Mouse (Mus musculus) adrenal gland, postnatal 25 days (tissue): Measurements from ENCODE around the gene Npb. TPM values are rescaled to one million over a fixed set of nuclear protein-coding genes. Genes with fewer than 3 reads are reported as not detected.
A peak's percentile ranks its signal among the peaks of the same experiment; 100 is the strongest.

Experiments used
- DNase-seq: peaks from one replicate; pipeline ENCODE4 v3.0.0; 2021; ENCODE audit warnings: mixed read lengths
- total RNA-seq: library from RNA; stranded (reverse); gene quantifications from 2 replicates; pipeline ENCODE4 v1.2.3, GENCODE M21; 2021

The Npb gene
- total RNA-seq, 1 experiment from 2014 or later: 3.1 TPM

GRCm38 (mm10) chr11:120615167-120615566 lies 6.9 kb downstream of the Npb start:
- no peak for DNase-seq

DNA sequence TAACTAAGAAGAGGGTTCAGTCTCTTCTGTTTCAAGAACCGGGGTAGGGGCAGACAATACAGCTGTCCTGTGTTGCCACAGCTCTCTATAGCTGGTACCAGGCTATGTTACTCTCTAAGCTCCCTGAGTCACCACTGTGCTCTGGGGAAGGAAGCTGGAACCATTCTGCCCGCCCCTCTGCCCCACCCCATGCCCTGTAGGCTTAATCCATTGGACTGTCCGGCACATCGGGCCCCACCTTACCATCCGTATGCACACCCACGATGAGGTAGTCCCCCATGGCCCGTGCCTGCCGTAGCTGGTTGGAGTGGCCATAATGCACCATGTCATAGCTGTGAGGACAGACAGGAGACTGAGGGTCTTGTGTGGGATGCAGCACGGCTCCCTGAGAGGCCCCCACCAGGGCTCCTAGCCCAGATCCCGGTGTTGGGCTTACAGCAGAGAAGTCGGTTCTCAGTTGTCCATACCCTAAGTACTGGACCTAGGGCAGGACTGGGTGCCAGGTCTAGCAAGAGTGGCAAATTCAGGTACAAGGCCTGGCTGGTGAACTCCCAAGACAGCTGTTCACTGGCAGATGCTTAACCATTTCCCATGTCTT lies 7.4 kb downstream of the Npb start:
- no peak for DNase-seq

GRCm38 (mm10) chr11:120616617-120617294 lies 8.5 kb downstream of the Npb start:
- DNase-seq: no peak

GRCm38 (mm10) chr11:120617519-120618112 lies 9.3 kb downstream of the Npb start, which contains the start of gene Pcyt2:
Gene Pcyt2, minus strand, starts transcription at chr11:120617936.
- DNase-seq: peak; percentile 95

DNA sequence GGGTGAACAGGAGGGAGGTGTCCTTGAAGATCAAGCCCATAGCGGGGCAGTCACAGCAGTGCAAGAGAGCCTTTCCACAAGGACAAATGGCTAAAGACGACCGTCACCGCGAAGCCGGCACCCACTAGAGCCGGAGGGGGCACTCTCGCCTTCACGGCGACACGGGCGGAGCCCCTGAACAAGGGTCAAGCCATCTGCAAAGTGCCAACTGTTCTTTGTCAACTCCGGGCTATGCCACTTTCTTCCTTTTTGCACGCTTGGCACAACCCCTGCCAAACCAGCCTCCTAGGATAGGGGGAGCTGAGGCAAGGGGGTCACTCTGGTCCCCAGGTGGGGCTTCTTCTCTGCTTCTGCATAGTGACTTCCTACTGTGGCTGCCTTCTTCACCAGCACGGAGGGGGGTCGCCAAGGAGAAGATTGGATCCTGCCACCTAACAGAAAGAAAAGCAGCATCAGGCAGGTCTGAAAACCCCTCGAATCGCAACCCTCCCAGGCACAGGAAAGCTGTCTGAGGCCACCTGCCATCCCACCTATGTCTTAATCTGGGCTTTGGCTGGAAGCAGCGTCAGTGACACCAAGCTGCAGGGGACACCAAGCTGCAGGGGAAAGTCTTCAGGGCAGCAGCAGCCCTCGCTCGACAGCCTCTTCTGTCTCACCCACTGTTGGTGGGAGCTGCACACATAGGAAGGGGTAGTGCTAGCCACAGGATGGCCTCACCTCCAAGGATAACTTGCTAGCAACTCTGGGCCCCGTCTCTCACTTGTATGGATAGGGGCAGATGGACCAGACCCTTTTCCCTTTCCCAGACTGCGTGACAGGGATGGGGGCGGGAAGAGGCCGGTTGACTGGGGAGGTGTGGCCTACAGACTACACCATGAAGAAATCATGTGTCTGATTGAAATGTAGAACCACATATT lies 10.6 kb downstream of the Npb start:
- no peak for DNase-seq

DNA sequence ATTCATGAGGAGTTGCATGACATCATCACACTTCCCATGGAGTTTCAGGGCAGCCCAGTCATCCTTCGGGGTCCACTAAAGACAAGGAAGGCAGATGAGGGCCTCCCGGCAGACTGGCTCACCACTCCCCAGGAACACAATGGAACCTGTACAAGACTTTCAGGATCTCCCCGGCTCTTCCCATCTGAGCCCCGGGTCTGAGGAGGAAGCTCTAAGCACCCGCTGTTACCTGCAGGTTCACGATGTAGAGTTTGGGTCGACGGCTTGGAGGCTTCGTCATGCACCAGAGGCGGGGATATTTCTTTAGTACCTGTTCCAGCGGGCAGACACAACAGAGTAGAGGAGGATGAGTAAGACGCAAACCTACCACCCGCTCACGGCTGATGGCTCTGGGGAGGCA lies 11.9 kb downstream of the Npb start:
- no peak for DNase-seq

DNA sequence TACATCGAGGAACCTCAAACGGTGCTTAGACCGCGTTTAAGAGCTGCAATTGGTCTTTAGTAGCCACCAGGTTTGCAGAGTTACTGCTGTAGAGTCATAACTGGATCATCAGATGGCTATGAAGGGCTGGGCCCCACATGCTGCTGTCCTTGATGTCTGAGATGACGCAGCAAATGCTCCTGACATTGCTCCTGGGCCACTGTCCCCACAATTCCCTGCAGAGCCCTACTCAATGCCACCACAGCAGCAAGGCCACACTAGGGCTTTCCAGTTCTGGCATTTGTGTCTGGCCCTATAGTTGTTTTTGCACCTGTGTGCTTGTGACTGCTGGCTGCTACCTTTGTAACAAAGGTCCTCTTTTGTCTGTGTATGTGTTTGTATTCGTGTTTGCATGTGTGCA lies 14.5 kb downstream of the Npb start:
- peak; percentile 43 for DNase-seq

GRCm38 (mm10) chr11:120623961-120624679 lies 15.8 kb downstream of the Npb start:
- peak; percentile 77 for DNase-seq

DNA sequence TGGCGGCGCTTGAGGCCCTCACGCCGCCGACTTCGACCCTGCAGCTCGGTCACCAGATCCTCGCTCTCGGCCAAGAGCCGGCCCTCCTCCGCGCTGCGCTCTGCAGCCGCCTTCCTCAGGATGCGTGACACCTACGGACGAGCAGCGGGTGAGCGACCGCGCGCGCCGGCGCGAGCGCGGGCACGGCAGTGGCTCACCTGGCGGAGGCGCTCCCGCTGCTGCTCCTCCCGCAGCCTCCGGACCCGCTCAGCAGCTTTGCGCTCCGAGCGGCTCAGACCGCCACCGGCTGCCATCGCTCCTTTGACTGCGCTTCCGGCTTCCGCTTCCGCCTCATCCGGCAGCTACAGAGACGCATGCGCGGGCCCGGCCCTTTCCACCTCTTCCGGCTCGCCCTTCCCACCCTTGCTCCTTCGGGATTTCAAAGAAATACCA lies 16.4 kb downstream of the Npb start:
- DNase-seq: peak; percentile 90

- no peak for DNase-seq
Observed at GRCm38 (mm10) chr11:120625152-120625775, 17.0 kb downstream of the Npb start, which contains the start of gene Sirt7. Gene Sirt7, minus strand, starts transcription at chr11:120625240.

- no peak for DNase-seq
Observed at GRCm38 (mm10) chr11:120626785-120627467, 18.6 kb downstream of the Npb start.

GRCm38 (mm10) chr11:120627468-120628300 lies 19.4 kb downstream of the Npb start:
- no peak for DNase-seq

- DNase-seq: no peak
Observed at GRCm38 (mm10) chr11:120628601-120629340, 20.5 kb downstream of the Npb start.

DNA sequence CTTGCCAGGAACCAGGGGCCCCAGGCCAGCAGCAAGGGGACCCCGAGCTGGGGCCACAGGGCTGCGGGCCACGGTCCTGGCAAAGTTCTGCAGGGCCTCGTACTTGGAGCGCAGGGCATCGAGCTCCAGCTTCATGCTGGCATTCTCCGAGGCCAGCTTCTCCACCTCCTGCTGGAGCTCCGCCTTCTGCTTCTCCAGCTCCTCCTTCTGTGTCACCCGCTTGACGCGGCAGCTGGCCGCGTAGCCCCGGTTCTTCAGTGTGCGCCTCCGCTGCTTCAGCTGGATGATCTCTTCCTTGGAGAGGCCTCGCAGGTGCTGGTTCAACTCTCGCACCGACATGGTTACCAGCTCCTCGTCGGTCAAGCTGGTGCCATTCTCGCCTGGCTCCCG lies 21.1 kb downstream of the Npb start:
- DNase-seq: peak; percentile 52

DNA sequence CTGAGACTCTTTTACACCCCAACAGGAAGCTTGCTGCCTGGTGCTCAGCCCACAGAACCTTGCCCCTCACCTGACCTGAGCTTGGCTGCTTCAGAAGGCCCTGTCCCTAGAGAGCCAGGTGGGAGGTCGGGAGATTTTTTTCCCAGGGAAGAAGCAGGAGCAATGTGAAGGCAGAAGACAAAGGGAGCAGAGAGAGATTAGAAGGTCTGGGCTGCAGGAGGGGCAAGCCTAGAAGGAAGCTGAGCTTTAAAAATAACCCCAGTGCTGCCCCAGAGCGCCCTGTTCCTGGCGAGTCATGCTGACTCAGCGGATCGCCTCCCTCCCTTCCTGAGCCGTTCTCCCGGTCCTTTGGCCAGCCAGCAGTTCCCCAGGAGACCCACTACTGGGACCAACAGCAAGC lies 21.6 kb downstream of the Npb start:
- peak; percentile 69 for DNase-seq

DNA sequence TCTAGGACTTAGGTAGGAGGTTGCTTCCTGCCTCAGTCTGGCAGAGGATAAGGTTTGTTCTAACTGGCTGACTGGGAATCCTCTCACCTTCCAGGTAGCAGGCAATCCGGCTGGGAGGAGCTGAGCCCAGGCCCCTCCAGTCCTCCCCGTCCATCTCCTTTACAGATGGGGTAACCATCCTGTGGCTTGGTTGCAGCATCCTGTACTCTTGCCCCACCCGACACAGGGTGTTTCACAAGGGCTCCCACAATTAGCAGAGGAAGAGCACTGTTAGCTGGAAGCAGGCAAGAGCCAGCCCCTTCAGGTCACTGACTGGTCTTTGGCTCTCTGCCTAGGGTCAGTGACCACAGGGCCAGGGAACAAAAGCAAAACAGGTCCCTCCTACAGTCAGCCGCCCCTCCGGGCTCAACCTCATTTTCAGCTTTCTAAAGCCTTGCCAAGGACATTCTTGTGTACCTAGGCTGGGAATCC lies 22.2 kb downstream of the Npb start:
- no peak for DNase-seq

DNA sequence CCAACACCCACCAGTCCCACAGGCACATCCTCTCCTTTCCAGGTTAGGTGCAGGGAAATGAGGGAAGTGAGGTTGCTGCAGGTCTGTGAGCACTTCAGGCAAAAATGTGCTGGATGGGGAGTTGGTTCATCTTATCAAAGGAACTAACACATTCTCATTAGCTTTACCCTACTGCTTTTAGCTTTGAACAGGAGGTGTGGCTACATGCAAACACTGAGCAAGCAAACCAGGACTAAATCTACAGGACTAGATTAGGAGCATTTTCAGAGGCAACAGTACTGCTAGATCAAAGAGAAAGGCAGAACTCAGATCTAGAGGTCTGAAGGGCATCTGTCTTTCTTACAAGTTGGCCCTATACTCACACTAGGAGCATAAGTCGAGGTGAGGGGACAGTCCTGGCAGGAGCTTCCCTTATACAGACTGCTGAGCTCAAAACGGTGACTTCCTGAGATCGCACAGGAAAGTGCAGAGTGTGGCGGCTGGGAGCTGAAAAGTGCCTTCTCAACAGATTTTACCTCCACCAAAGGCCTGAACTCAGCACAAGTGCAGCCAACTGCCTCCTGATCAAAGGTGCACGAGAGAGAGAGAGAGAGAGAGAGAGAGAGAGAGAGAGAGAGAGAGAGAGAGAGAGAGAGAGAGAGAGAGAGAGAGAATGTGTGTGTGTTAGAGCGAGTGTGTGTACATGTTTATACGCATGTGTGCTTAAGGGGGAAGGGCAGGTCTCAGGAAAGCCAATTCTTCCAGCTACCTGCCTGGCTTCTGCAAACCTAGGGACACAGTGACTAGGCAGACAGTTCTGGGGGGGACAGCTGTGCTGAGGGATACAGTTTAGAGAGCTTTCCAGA lies 22.8 kb downstream of the Npb start:
- no peak for DNase-seq
